Mouse (Mus musculus): ENCODE results near the gene Mcrs1.

- TF ChIP-seq CTCF (IDR thresholded peaks at IDR 0.05 in 2 of 3, conservative IDR thresholded peaks at IDR 0.05 in 1 of 3; ENCODE audit: control insufficient read depth in 1 of 3, insufficient read depth in 1 of 3, low read depth in 2 of 3, low read length in 3 of 3, poor library complexity in 1 of 3, severe bottlenecking in 1 of 3) (no peak), MAX (IDR thresholded peaks at IDR 0.05; ENCODE audit: low read length) (no peak), POLR2AphosphoS5 (IDR thresholded peaks at IDR 0.05; ENCODE audit: borderline replicate concordance, low read depth, low read length) (no peak)
Measured at GRCm38 (mm10) chr15:99242045-99242444, 9.7 kb downstream of the Mcrs1 start.

Measured in MEL (cell line).